Mouse (Mus musculus): ENCODE data around the gene Coro7. TPM values are rescaled to one million over a fixed set of nuclear protein-coding genes. Genes with fewer than 3 reads are reported as not detected.
"Not testable (repeated sequence)": the region's sequence is repeated elsewhere in the genome, so short reads cannot be mapped to it uniquely, and the experiment has no call there.

The Coro7 gene
- polyA plus RNA-seq, 1 experiment from 2014 or later: 13.5 TPM

GRCm38 (mm10) chr16:4718753-4719518, 39.4 kb upstream of the Coro7 start, which contains the start of gene Nmral1:
Nmral1 (minus strand) TSS chr16:4719356.
- Histone ChIP-seq H3K9ac (ENCODE audit: low read depth, low read length) (peak within 1 kb of the TSS; percentile 57), H3K27me3 (ENCODE audit: control insufficient read depth, insufficient read depth, low read depth, low read length) (no peaks in the 10 kb centered on the region), H3K9me3 (replicated peaks; ENCODE audit: control insufficient read depth, low read length) (no peaks in the 10 kb centered on the region), H3K4me1 (ENCODE audit: control insufficient read depth, low read depth, low read length) (peaks cover 12% of the 10 kb centered on the region), H3K4me2 (ENCODE audit: low read depth, low read length) (peak within 1 kb of the TSS; percentile 58), H3K27ac (ENCODE audit: low read length) (peak within 1 kb of the TSS; percentile 9), H3K4me3 (ENCODE audit: low read depth, low read length) (peak within 1 kb of the TSS; percentile 79), H3K36me3 (ENCODE audit: control insufficient read depth, insufficient read depth) (peaks cover 10% of the 10 kb centered on the region)
- peak; percentile 86 for ATAC-seq (ENCODE audit: low read depth)
- 15% methylated on average over 33 of the region's 33 CpGs for WGBS (ENCODE audit: insufficient replicate concordance)

DNA sequence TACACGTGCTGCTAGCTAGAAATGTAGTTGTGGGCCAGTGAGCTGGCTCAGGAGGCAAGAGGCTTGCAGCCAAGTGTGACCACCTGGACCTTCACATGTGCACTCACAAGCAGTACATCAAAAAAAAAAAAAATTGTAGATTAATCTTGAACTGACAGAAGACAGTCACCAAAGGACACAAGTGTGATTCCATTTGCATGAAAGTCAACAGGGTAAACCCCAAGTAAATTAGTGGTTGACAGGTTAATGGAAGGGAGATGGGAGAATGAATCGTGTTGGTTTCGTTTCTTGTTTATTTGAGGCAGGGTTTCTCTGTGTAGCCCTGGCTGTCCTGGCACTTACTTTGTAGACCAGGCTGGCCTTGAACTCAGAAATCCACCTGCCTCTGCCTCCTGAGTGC, 38.3 kb upstream of the Coro7 start:
- peak overlapping the region; percentile 58 for H3K4me2 ChIP-seq (ENCODE audit: low read depth, low read length)
- peak overlapping the region; percentile 79 for H3K4me3 ChIP-seq (ENCODE audit: low read depth, low read length)
- no peaks in the 10 kb centered on the region for H3K27me3 ChIP-seq (ENCODE audit: control insufficient read depth, insufficient read depth, low read depth, low read length)
- H3K36me3 ChIP-seq (ENCODE audit: control insufficient read depth, insufficient read depth): peaks cover 12% of the 10 kb centered on the region
- no peaks in the 10 kb centered on the region for H3K9me3 ChIP-seq (replicated peaks; ENCODE audit: control insufficient read depth, low read length)
- peak overlapping the region; percentile 57 for H3K9ac ChIP-seq (ENCODE audit: low read depth, low read length)
- no peak overlapping the region for H3K27ac ChIP-seq (ENCODE audit: low read length)
- 44% methylated on average over 3 of the region's 3 CpGs for WGBS (ENCODE audit: insufficient replicate concordance)
- H3K4me1 ChIP-seq (ENCODE audit: control insufficient read depth, low read depth, low read length): peaks cover 12% of the 10 kb centered on the region
- ATAC-seq (ENCODE audit: low read depth): no peak

- no peaks in the 10 kb centered on the region for H3K9me3 ChIP-seq (replicated peaks; ENCODE audit: control insufficient read depth, low read length)
- no peak overlapping the region for H3K27ac ChIP-seq (ENCODE audit: low read length)
- no peak overlapping the region for H3K4me3 ChIP-seq (ENCODE audit: low read depth, low read length)
- peaks cover 7% of the 10 kb centered on the region for H3K4me1 ChIP-seq (ENCODE audit: control insufficient read depth, low read depth, low read length)
- H3K27me3 ChIP-seq (ENCODE audit: control insufficient read depth, insufficient read depth, low read depth, low read length): no peaks in the 10 kb centered on the region
- ATAC-seq (ENCODE audit: low read depth): no peak
- no peak overlapping the region for H3K9ac ChIP-seq (ENCODE audit: low read depth, low read length)
- no peak overlapping the region for H3K4me2 ChIP-seq (ENCODE audit: low read depth, low read length)
- peaks cover 17% of the 10 kb centered on the region for H3K36me3 ChIP-seq (ENCODE audit: control insufficient read depth, insufficient read depth)
- 80% methylated on average over 17 of the region's 17 CpGs for WGBS (ENCODE audit: insufficient replicate concordance)
Measured at GRCm38 (mm10) chr16:4713861-4714710, 34.5 kb upstream of the Coro7 start.

GRCm38 (mm10) chr16:4711173-4711572, 31.6 kb upstream of the Coro7 start:
- Histone ChIP-seq H3K4me1 (ENCODE audit: control insufficient read depth, low read depth, low read length) (no peaks in the 10 kb centered on the region), H3K36me3 (ENCODE audit: control insufficient read depth, insufficient read depth) (peaks cover 31% of the 10 kb centered on the region), H3K9ac (ENCODE audit: low read depth, low read length) (no peak overlapping the region), H3K4me2 (ENCODE audit: low read depth, low read length) (no peak overlapping the region), H3K27me3 (ENCODE audit: control insufficient read depth, insufficient read depth, low read depth, low read length) (no peaks in the 10 kb centered on the region), H3K9me3 (replicated peaks; ENCODE audit: control insufficient read depth, low read length) (no peaks in the 10 kb centered on the region), H3K27ac (ENCODE audit: low read length) (no peak overlapping the region), H3K4me3 (ENCODE audit: low read depth, low read length) (no peak overlapping the region)
- no peak for ATAC-seq (ENCODE audit: low read depth)
- 83% methylated on average over 4 of the region's 4 CpGs for WGBS (ENCODE audit: insufficient replicate concordance)

GRCm38 (mm10) chr16:4705541-4705940, 26.0 kb upstream of the Coro7 start:
- 64% methylated on average over 4 of the region's 4 CpGs for WGBS (ENCODE audit: insufficient replicate concordance)
- no peak overlapping the region for H3K4me2 ChIP-seq (ENCODE audit: low read depth, low read length)
- H3K36me3 ChIP-seq (ENCODE audit: control insufficient read depth, insufficient read depth): peaks cover 49% of the 10 kb centered on the region

DNA sequence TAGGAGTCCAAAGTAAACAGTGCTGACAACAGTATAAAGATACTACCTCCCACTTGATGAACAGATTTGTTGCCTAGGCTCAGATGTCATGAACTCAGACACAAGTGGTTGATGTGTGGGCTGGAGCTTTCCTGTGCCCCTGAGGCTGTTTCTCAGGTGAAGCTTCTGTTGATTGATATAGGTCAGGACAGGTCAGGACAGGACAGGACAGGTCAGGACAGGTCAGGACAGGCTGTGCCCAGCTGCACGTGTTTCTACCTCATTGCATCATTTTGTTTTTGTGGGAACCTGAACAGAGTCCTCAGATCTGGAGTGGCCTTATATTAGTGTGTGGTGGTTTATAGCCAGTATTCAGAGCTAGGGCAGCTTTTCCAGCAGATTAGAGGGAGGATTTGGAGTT, 23.1 kb upstream of the Coro7 start:
- Histone ChIP-seq H3K36me3 (ENCODE audit: control insufficient read depth, insufficient read depth) (peaks cover 52% of the 10 kb centered on the region), H3K9me3 (replicated peaks; ENCODE audit: control insufficient read depth, low read length) (no peaks in the 10 kb centered on the region), H3K27me3 (ENCODE audit: control insufficient read depth, insufficient read depth, low read depth, low read length) (no peaks in the 10 kb centered on the region), H3K4me2 (ENCODE audit: low read depth, low read length) (no peak overlapping the region), H3K4me1 (ENCODE audit: control insufficient read depth, low read depth, low read length) (peaks cover 2% of the 10 kb centered on the region; the same call in 1 of the 2 replicates), H3K4me3 (ENCODE audit: low read depth, low read length) (no peak overlapping the region), H3K9ac (ENCODE audit: low read depth, low read length) (no peak overlapping the region), H3K27ac (ENCODE audit: low read length) (peak overlapping the region; percentile 58)
- peak; percentile 93 for ATAC-seq (ENCODE audit: low read depth)
- WGBS (ENCODE audit: insufficient replicate concordance): 60% methylated on average over 1 of the region's 1 CpGs

More at GRCm38 (mm10) chr16:4705541-4705940, 26.0 kb upstream of the Coro7 start:
- no peaks in the 10 kb centered on the region for H3K9me3 ChIP-seq (replicated peaks; ENCODE audit: control insufficient read depth, low read length)
- no peak for ATAC-seq (ENCODE audit: low read depth)
- H3K4me3 ChIP-seq (ENCODE audit: low read depth, low read length): no peak overlapping the region
- no peak overlapping the region for H3K9ac ChIP-seq (ENCODE audit: low read depth, low read length)
- H3K27me3 ChIP-seq (ENCODE audit: control insufficient read depth, insufficient read depth, low read depth, low read length): no peaks in the 10 kb centered on the region
- H3K27ac ChIP-seq (ENCODE audit: low read length): no peak overlapping the region
- H3K4me1 ChIP-seq (ENCODE audit: control insufficient read depth, low read depth, low read length): peaks cover 2% of the 10 kb centered on the region; the same call in 1 of the 2 replicates

DNA sequence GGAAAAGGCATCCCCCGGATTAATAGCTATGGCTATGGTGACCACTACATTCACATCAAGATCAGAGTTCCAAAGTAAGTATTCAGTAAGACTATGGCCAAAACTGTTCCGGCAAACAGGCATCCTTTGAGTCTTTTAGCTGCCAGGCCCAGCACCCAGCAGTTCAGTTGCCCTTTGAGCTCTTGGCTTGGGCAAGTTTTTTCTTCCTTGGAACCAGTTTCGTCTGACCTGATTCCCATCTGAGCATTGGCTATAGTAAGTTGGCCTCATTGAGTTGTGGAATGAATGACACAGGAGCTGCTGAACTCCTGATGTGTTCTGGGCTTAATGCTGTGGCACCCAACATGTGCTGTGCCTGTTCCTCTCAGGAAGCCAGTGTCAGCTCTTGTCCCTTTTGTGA, 21.6 kb upstream of the Coro7 start:
- Histone ChIP-seq H3K27me3 (ENCODE audit: control insufficient read depth, insufficient read depth, low read depth, low read length) (no peaks in the 10 kb centered on the region), H3K9me3 (replicated peaks; ENCODE audit: control insufficient read depth, low read length) (no peaks in the 10 kb centered on the region), H3K36me3 (ENCODE audit: control insufficient read depth, insufficient read depth) (peaks cover 47% of the 10 kb centered on the region), H3K27ac (ENCODE audit: low read length) (no peak overlapping the region), H3K4me3 (ENCODE audit: low read depth, low read length) (no peak overlapping the region), H3K4me2 (ENCODE audit: low read depth, low read length) (no peak overlapping the region), H3K4me1 (ENCODE audit: control insufficient read depth, low read depth, low read length) (peaks cover 2% of the 10 kb centered on the region; the same call in 1 of the 2 replicates), H3K9ac (ENCODE audit: low read depth, low read length) (no peak overlapping the region)
- ATAC-seq (ENCODE audit: low read depth): no peak
- WGBS (ENCODE audit: insufficient replicate concordance): 85% methylated on average over 3 of the region's 3 CpGs

GRCm38 (mm10) chr16:4689371-4689770, 9.8 kb upstream of the Coro7 start:
- 93% methylated on average over 4 of the region's 4 CpGs for WGBS (ENCODE audit: insufficient replicate concordance)
- H3K27me3 ChIP-seq (ENCODE audit: control insufficient read depth, insufficient read depth, low read depth, low read length); H3K4me3 ChIP-seq (ENCODE audit: low read depth, low read length); H3K9me3 ChIP-seq (replicated peaks; ENCODE audit: control insufficient read depth, low read length); H3K9ac ChIP-seq (ENCODE audit: low read depth, low read length); H3K27ac ChIP-seq (ENCODE audit: low read length); ATAC-seq (ENCODE audit: low read depth); H3K4me2 ChIP-seq (ENCODE audit: low read depth, low read length): not testable (repeated sequence)
- Histone ChIP-seq H3K36me3 (ENCODE audit: control insufficient read depth, insufficient read depth) (peaks cover 39% of the 10 kb centered on the region), H3K4me1 (ENCODE audit: control insufficient read depth, low read depth, low read length) (peaks cover 13% of the 10 kb centered on the region)

GRCm38 (mm10) chr16:4684457-4684791, 4.8 kb upstream of the Coro7 start:
- H3K27me3 ChIP-seq (ENCODE audit: control insufficient read depth, insufficient read depth, low read depth, low read length): no peaks in the 10 kb centered on the region
- H3K9me3 ChIP-seq (replicated peaks; ENCODE audit: control insufficient read depth, low read length): no peaks in the 10 kb centered on the region
- 0 out of 2 replicates have a peak, but pooled peaks have one; percentile 1 for ATAC-seq (ENCODE audit: low read depth)
- peaks cover 33% of the 10 kb centered on the region for H3K4me1 ChIP-seq (ENCODE audit: control insufficient read depth, low read depth, low read length)
- peak overlapping the region; percentile 82 for H3K4me3 ChIP-seq (ENCODE audit: low read depth, low read length)
- H3K27ac ChIP-seq (ENCODE audit: low read length): peak overlapping the region; percentile 70
- H3K36me3 ChIP-seq (ENCODE audit: control insufficient read depth, insufficient read depth): peaks cover 12% of the 10 kb centered on the region
- peak overlapping the region; percentile 82 for H3K9ac ChIP-seq (ENCODE audit: low read depth, low read length)
- 0% methylated on average over 9 of the region's 9 CpGs for WGBS (ENCODE audit: insufficient replicate concordance)
- peak overlapping the region; percentile 70 for H3K4me2 ChIP-seq (ENCODE audit: low read depth, low read length)

Data from liver, embryonic 16.5 days (tissue).